Mouse (Mus musculus) cerebellum, postnatal 10 days (tissue): ENCODE measurements around the gene Zfp664.

Experiments used
- DNase-seq, 2 experiments: peaks; one replicate each; pipeline ENCODE4 v3.0.0; 2021; ENCODE audit warnings: mixed read lengths in 2 of 2

The Zfp664 gene

GRCm38 (mm10) chr5:124873096-124873495, 10.6 kb downstream of the Zfp664 start:
- DNase-seq = no peak

GRCm38 (mm10) chr5:124873890-124874601, 11.6 kb downstream of the Zfp664 start:
- DNase-seq = no peak

GRCm38 (mm10) chr5:124879251-124879650, 16.8 kb downstream of the Zfp664 start:
- no peak for DNase-seq

GRCm38 (mm10) chr5:124879801-124880200, 17.3 kb downstream of the Zfp664 start:
- DNase-seq = peak in 1 of 2 experiments; percentile 34

GRCm38 (mm10) chr5:124883877-124884276, 21.4 kb downstream of the Zfp664 start:
- peak; percentile 85 to 87 for DNase-seq

- no peak for DNase-seq
These were observed 26.2 kb downstream of the Zfp664 start for GRCm38 (mm10) chr5:124888661-124889060.

- DNase-seq = no peak
These were observed 29.5 kb downstream of the Zfp664 start for GRCm38 (mm10) chr5:124891921-124892370.

- DNase-seq = no peak
These were observed 33.6 kb downstream of the Zfp664 start for GRCm38 (mm10) chr5:124896135-124896534.

- DNase-seq = peak; percentile 91 to 94
These were observed 37.6 kb downstream of the Zfp664 start for GRCm38 (mm10) chr5:124899945-124900631.

- DNase-seq = no peak
These were observed 38.4 kb downstream of the Zfp664 start for GRCm38 (mm10) chr5:124900738-124901490.

GRCm38 (mm10) chr5:124901675-124902074, 39.2 kb downstream of the Zfp664 start:
- DNase-seq = peak; percentile 87 to 92

- peak; percentile 73 to 87 for DNase-seq
These were observed 39.7 kb downstream of the Zfp664 start for GRCm38 (mm10) chr5:124902195-124902594.

- no peak for DNase-seq
These were observed 41.4 kb downstream of the Zfp664 start for GRCm38 (mm10) chr5:124903852-124904251.

- DNase-seq = no peak
These were observed 44.4 kb downstream of the Zfp664 start for GRCm38 (mm10) chr5:124906890-124907289.

GRCm38 (mm10) chr5:124908860-124909259, 46.4 kb downstream of the Zfp664 start:
- DNase-seq = peak; percentile 92

- DNase-seq = no peak
These were observed 49.8 kb downstream of the Zfp664 start for GRCm38 (mm10) chr5:124912276-124912675.

- no peak for DNase-seq
These were observed 50.7 kb downstream of the Zfp664 start for GRCm38 (mm10) chr5:124912946-124913933.

GRCm38 (mm10) chr5:124919798-124920197, 57.3 kb downstream of the Zfp664 start:
- no peak for DNase-seq

GRCm38 (mm10) chr5:124921410-124921809, 58.9 kb downstream of the Zfp664 start:
- peak; percentile 50 to 67 for DNase-seq

GRCm38 (mm10) chr5:124922356-124923352, 60.2 kb downstream of the Zfp664 start:
- peak; percentile 73 to 80 for DNase-seq
